Mouse (Mus musculus): Measurements from ENCODE around the gene Ttc28. TPM values are rescaled to one million over a fixed set of nuclear protein-coding genes. Genes with fewer than 3 reads are reported as not detected.

The Ttc28 gene
- polyA plus RNA-seq, 1 experiment from 2014 or later: 28.2 TPM

DNA sequence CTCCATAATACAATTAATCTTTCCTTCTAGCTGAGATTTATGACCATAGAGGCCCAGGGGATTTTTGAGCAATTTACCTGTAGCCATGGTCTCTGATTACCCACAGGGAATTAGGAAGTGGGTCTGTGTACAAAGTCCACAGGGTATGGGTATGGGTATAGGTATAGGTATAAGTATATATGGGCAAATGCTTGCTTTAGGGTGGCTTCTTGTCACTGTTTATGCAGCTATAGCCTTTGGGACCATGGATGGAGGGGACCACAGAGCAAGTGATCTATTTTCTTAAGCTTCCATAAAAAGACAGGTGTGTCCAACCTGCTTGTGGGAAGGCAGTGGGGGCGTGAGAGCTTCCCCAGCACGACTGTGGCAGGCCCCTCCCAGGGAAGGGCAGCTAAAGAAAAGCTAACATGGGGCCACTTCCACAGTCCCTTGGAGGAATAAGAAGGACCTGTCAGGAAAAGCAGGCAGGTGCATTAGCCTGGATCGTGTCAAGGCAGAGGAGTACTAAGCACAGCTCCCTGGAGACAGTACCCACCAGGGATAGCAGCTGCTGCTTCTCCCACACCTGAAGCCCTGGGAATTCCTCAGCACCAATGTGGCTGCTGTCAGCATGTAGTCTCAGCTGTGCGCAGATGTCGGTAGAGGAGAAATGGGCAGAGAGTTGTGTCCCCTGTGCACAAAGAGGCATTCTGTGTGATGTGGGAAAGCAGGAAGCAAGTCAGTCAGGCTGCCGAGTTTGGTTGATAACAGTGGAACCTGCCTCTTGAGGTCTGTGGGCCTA is 338.7 kb downstream of the Ttc28 start:
- peaks cover 4% of the 10 kb centered on the region for H3K36me3 ChIP-seq
- no peak for ATAC-seq (ENCODE audit: low FRiP score)
- no peak overlapping the region for H3K4me3 ChIP-seq
- H3K9ac ChIP-seq: no peak overlapping the region
- H3K4me1 ChIP-seq: peaks cover 90% of the 10 kb centered on the region
- 57% methylated on average over 6 of the region's 6 CpGs for WGBS
- no peak overlapping the region for H3K4me2 ChIP-seq (replicated peaks)
- peaks cover 10% of the 10 kb centered on the region; the same call in 1 of the 2 replicates for H3K27me3 ChIP-seq
- H3K9me3 ChIP-seq (replicated peaks): no peaks in the 10 kb centered on the region
- peak overlapping the region; percentile 90 for H3K27ac ChIP-seq

DNA sequence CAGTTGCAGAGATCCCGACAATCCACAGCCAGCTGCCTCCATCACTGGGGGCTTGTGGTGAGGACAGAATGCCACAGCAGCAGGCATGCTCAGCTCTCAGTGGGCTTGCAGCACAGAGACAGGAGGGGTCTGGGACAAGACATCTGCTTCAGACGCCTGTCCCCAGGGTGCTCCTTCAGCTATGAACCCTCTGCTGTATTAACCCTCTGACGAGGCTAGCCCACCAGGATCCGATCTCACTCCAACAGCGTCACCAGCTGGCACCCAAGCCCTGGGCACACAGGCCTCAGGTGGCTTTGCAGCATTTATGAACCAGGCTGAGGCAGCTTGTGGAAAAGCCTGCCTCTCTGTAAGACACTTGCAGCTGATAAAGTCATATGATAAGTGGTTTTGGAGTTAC is 339.4 kb downstream of the Ttc28 start:
- 50% methylated on average over 5 of the region's 5 CpGs for WGBS

DNA sequence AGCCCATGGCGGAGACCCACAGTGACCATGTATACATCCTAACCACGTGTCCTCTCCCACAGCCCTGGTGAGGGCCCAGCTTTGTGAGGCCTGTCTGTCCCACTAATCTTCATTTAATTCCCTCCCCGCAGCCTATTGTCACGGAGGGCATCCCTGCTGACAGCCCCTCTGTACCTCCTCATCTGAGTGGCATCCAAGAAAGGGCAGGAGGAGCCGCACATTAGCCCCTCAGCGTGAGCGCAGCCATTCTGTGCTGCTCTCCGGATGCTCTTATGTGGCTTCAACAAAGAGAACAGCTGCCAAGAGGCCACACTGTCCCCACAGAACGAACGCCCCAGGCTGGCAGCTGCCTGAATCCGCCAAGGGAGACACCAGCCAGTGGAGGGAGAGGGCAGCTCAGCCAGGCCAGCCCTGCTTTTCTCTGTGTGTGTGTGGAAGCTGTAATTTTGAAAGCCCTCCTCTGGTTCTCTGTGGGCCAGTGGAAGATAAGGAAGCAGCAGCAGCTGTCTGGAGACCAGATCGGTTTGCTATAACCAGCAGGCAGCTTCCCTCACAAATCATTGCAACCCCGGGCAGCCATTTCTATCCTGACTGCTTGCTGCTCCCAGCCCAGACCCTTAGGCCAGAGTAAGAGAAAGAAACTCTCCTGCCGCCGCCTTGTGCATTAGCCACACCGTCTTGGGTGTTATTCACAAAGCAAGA is 341.2 kb downstream of the Ttc28 start:
- H3K4me2 ChIP-seq (replicated peaks): no peak overlapping the region
- H3K4me3 ChIP-seq: no peak overlapping the region
- no peaks in the 10 kb centered on the region for H3K9me3 ChIP-seq (replicated peaks)
- peak; percentile 83 for ATAC-seq (ENCODE audit: low FRiP score)
- H3K9ac ChIP-seq: peak overlapping the region; percentile 29
- H3K36me3 ChIP-seq: peaks cover 20% of the 10 kb centered on the region
- 23% methylated on average over 16 of the region's 16 CpGs for WGBS
- H3K4me1 ChIP-seq: peaks cover 81% of the 10 kb centered on the region
- peaks cover 14% of the 10 kb centered on the region; the same call in 1 of the 2 replicates for H3K27me3 ChIP-seq
- H3K27ac ChIP-seq: peak overlapping the region; percentile 90

More for the DNA sequence above, 339.4 kb downstream of the Ttc28 start:
- Histone ChIP-seq H3K36me3 (peaks cover 11% of the 10 kb centered on the region), H3K4me1 (peaks cover 83% of the 10 kb centered on the region), H3K4me3 (no peak overlapping the region), H3K9ac (no peak overlapping the region), H3K9me3 (replicated peaks) (no peaks in the 10 kb centered on the region), H3K4me2 (replicated peaks) (no peak overlapping the region), H3K27me3 (peaks cover 9% of the 10 kb centered on the region; the same call in 1 of the 2 replicates), H3K27ac (peak overlapping the region; percentile 90)
- no peak for ATAC-seq (ENCODE audit: low FRiP score)

DNA sequence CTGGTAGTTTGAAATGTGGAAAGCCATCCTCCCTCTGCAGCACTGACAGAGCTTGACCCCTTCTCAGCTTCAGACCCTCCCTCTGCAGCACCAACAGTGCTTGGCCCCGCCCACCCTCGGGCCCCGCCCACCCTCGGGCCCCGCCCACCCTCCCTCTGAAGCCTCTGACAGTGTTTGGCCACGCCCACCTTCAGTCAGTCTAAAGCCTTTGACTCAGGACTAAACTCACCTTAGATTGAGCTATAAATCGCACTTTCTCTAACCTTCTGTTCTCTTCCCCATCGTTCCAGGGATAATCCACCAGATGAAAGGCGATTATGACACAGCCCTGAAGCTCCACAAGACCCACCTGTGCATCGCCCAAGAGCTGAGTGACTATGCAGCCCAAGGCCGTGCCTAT is 343.2 kb downstream of the Ttc28 start:
- peaks cover 83% of the 10 kb centered on the region for H3K4me1 ChIP-seq
- no peak overlapping the region for H3K4me2 ChIP-seq (replicated peaks)
- no peaks in the 10 kb centered on the region for H3K9me3 ChIP-seq (replicated peaks)
- peaks cover 27% of the 10 kb centered on the region for H3K36me3 ChIP-seq
- no peak overlapping the region for H3K4me3 ChIP-seq
- no peak overlapping the region for H3K9ac ChIP-seq
- H3K27ac ChIP-seq: no peak overlapping the region
- 46% methylated on average over 11 of the region's 11 CpGs for WGBS
- peaks cover 14% of the 10 kb centered on the region; the same call in 1 of the 2 replicates for H3K27me3 ChIP-seq
- no peak for ATAC-seq (ENCODE audit: low FRiP score)

DNA sequence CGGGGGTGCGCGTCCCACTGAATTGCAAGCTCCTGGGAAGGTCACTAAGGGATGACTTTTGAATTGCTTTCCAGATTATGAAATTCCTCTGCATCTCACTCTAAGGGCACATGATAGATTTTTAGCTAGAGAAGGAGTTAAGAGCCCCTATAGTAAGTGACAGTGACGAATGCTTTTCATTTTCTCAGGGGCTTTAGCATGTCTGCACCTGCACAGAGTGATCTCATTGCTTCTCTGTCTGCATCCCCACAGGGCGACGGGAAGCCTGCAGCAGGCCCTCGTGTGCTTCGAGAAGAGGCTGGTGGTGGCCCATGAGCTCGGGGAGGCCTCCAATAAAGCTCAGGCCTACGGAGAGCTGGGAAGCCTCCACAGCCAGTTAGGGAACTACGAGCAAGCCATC is 345.7 kb downstream of the Ttc28 start:
- Histone ChIP-seq H3K9ac (peak overlapping the region; percentile 41; the same call in 1 of the 2 replicates), H3K4me3 (no peak overlapping the region), H3K4me2 (replicated peaks) (no peak overlapping the region), H3K27ac (peak overlapping the region; percentile 76), H3K36me3 (peaks cover 33% of the 10 kb centered on the region), H3K9me3 (replicated peaks) (no peaks in the 10 kb centered on the region), H3K27me3 (peaks cover 14% of the 10 kb centered on the region; the same call in 1 of the 2 replicates), H3K4me1 (peaks cover 83% of the 10 kb centered on the region)
- no peak for ATAC-seq (ENCODE audit: low FRiP score)
- 74% methylated on average over 11 of the region's 11 CpGs for WGBS

DNA sequence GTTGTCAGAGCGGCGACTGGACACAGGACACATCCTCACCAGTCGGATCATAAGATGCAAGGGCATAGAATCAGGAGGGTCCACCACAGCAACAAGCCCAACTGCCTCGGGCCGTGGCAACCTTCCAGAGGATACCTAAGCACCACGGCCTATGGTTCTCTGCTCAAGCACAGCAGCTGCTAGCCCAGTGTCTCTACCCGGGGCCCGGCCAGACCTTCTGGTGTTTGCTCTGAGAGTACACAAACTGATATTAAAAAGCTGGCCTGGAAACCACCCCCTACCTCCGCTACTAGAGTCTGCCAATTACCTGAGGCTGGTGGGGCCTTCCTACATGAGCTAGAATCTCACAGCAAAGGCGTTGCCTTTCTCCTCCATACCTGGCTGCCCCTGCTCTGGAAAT is 346.9 kb downstream of the Ttc28 start:
- Histone ChIP-seq H3K9ac (peak overlapping the region; percentile 14; the same call in 1 of the 2 replicates), H3K4me2 (replicated peaks) (no peak overlapping the region), H3K36me3 (peaks cover 33% of the 10 kb centered on the region), H3K4me1 (peaks cover 82% of the 10 kb centered on the region), H3K27me3 (peaks cover 17% of the 10 kb centered on the region; the same call in 1 of the 2 replicates), H3K27ac (no peak overlapping the region), H3K4me3 (no peak overlapping the region), H3K9me3 (replicated peaks) (no peaks in the 10 kb centered on the region)
- WGBS: 81% methylated on average over 10 of the region's 10 CpGs
- ATAC-seq (ENCODE audit: low FRiP score): no peak

DNA sequence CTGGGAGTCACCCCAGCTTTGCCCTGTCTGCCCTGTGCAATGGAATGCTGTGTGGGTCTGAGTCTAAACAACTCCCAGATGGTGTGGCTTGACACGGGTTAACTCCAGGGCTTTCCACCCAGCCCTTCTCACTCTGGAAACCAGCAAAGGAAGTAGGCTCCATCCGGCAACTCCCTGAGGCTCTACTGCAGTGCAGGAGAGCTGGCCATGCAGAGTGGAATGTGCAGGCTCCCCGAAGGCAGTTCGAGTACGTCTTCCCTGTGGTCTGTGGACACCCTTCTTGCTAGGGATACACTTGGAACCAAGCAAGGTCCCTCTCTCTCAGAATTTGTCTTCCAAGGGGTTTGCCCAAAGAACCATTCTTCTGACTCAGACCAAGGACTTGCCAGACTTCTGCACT is 348.2 kb downstream of the Ttc28 start:
- Histone ChIP-seq H3K4me2 (replicated peaks) (no peak overlapping the region), H3K9ac (0 out of 2 replicates have a peak overlapping the region, but pooled peaks have one; percentile 23), H3K36me3 (peaks cover 33% of the 10 kb centered on the region), H3K27me3 (peaks cover 21% of the 10 kb centered on the region; the same call in 1 of the 2 replicates), H3K4me3 (no peak overlapping the region), H3K9me3 (replicated peaks) (no peaks in the 10 kb centered on the region), H3K27ac (peak overlapping the region; percentile 80), H3K4me1 (peaks cover 84% of the 10 kb centered on the region)
- WGBS: 52% methylated on average over 5 of the region's 5 CpGs
- ATAC-seq (ENCODE audit: low FRiP score): no peak

DNA sequence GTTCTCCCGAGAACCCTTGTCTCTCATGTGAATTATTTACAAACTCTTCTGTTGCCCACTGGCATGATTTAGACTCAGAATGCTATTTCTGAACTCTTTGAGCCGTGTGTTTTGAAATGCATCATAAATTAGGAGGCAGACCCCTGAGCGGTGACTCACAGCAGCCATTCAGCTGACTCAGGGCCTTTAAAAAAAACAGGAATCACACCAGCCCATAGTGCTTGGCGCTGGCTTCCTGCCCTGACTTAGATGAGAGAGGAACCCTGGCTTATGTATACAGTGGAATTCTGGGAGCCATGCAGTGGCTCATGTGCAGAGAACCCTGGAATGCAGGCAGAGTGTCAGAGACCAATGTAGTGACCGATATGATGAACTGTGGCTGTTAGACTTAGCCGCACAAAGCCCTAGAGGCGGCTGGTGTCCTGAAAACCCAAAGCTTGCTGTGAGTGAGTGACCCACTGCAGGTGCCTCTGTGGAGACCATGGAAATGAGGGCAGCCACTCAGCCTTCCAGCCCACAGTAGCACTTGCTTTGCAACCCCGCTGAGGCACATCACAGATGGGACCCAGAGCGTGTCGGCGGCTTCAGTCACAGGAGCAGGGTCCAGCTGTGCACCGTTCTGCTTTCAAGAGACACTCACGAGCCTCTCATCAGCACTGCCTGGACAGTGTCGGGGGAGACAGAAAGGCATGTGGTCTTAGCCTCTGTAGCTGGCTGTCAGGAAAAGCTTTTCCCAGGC is 348.9 kb downstream of the Ttc28 start:
- peaks cover 27% of the 10 kb centered on the region for H3K36me3 ChIP-seq
- no peaks in the 10 kb centered on the region for H3K9me3 ChIP-seq (replicated peaks)
- 0 out of 2 replicates have a peak overlapping the region, but pooled peaks have one; percentile 23 for H3K9ac ChIP-seq
- ATAC-seq (ENCODE audit: low FRiP score): peak; percentile 20; the same call in 1 of the 2 replicates
- peaks cover 87% of the 10 kb centered on the region for H3K4me1 ChIP-seq
- H3K27ac ChIP-seq: peak overlapping the region; percentile 80
- 22% methylated on average over 14 of the region's 14 CpGs for WGBS
- H3K4me3 ChIP-seq: no peak overlapping the region
- 0 out of 2 replicates have a peak overlapping the region, but pooled peaks have one; percentile 17 for H3K4me2 ChIP-seq (replicated peaks)
- H3K27me3 ChIP-seq: peaks cover 17% of the 10 kb centered on the region; the same call in 1 of the 2 replicates

DNA sequence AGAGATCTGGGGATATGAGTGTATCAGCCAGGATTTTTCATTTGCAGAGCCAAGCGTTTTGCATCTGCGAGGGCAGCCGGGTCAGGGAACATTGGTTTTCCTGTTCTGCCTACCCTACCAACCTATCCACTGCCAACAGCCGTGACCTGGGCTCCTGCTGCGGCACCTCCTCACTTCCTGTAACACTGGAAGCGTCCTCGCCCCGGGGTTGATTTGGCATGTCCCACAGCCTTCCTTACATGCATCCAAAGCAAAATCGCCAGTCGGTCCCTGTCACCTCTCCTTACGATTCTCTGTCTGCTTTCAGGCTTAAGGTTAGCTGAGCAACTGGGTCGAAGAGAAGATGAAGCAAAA is 349.4 kb downstream of the Ttc28 start:
- H3K27me3 ChIP-seq: peaks cover 12% of the 10 kb centered on the region; the same call in 1 of the 2 replicates
- peak overlapping the region; percentile 80 for H3K27ac ChIP-seq
- peaks cover 87% of the 10 kb centered on the region for H3K4me1 ChIP-seq
- peak overlapping the region; percentile 43; the same call in 1 of the 2 replicates for H3K9ac ChIP-seq
- H3K9me3 ChIP-seq (replicated peaks): no peaks in the 10 kb centered on the region
- H3K36me3 ChIP-seq: peaks cover 22% of the 10 kb centered on the region
- no peak for ATAC-seq (ENCODE audit: low FRiP score)
- 57% methylated on average over 12 of the region's 12 CpGs for WGBS
- H3K4me2 ChIP-seq (replicated peaks): no peak overlapping the region
- no peak overlapping the region for H3K4me3 ChIP-seq

DNA sequence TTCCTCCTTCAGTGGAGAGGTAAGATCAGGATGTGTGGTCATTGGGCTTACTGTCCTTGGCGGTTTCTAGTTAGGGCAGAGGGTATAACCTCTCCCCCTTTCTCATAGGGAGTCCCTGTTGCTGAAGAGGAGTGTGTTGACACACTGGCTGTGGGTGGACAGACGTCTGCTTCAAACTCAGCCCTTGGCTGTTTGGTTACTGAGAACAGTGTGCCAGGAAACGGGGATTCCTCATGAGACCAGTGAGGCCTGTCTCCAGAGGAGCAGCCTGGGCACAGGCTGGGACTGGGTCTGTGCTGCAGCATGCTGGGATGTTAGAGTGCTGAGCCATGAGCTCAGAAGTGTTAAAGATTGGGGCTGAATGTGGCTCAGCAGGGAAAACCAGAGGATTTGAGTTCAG is 350.1 kb downstream of the Ttc28 start:
- Histone ChIP-seq H3K9me3 (replicated peaks) (no peaks in the 10 kb centered on the region), H3K27me3 (peaks cover 7% of the 10 kb centered on the region; the same call in 1 of the 2 replicates), H3K4me2 (replicated peaks) (no peak overlapping the region), H3K9ac (no peak overlapping the region), H3K4me1 (peaks cover 86% of the 10 kb centered on the region), H3K27ac (peak overlapping the region; percentile 80; the same call in 1 of the 2 replicates), H3K4me3 (no peak overlapping the region), H3K36me3 (peaks cover 17% of the 10 kb centered on the region; the same call in 1 of the 2 replicates)
- WGBS: 50% methylated on average over 3 of the region's 3 CpGs
- no peak for ATAC-seq (ENCODE audit: low FRiP score)

DNA sequence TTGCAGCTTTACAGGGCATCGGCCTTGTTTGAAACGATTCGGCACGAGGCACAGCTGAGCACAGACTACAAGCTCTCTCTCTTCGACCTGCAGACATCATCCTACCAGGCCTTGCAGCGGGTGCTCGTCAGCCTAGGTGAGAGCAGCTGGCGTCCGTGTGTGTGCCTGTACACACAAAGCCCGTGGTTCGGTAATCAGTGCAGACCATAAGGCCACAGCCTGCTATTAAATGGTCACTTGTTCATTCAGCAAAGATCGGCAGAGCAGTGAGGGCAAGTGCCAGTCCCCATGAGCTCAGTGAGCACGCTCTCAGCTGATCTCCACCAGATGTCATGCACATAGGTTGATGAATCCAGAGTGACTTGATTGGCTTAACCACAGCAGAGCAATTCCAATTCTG is 351.4 kb downstream of the Ttc28 start:
- peaks cover 83% of the 10 kb centered on the region for H3K4me1 ChIP-seq
- no peak overlapping the region for H3K4me3 ChIP-seq
- H3K9ac ChIP-seq: peak overlapping the region; percentile 5; the same call in 1 of the 2 replicates
- WGBS: 46% methylated on average over 13 of the region's 13 CpGs
- peak overlapping the region; percentile 58 for H3K27ac ChIP-seq
- ATAC-seq (ENCODE audit: low FRiP score): peak; percentile 44; the same call in 1 of the 2 replicates
- H3K36me3 ChIP-seq: peaks cover 12% of the 10 kb centered on the region; the same call in 1 of the 2 replicates
- peaks cover 7% of the 10 kb centered on the region; the same call in 1 of the 2 replicates for H3K27me3 ChIP-seq
- no peaks in the 10 kb centered on the region for H3K9me3 ChIP-seq (replicated peaks)
- no peak overlapping the region for H3K4me2 ChIP-seq (replicated peaks)

All from hindbrain, embryonic 12.5 days (tissue).